Mouse (Mus musculus) ES-Bruce4 (cell line): ENCODE data around the gene Enc1. TPM values are rescaled to one million over a fixed set of nuclear protein-coding genes. Genes with fewer than 3 reads are reported as not detected.

ENCODE experiments used
- H3K27ac ChIP-seq: 2 replicates; pipeline ENCODE4 v1.5.1; 2012; ENCODE audit warnings: low read length, inconsistent platforms; ENCODE audit not compliant: insufficient read depth
- H3K27me3 ChIP-seq: 2 replicates; pipeline ENCODE4 v1.6.1; 2012; ENCODE audit warnings: mild to moderate bottlenecking, low read length, inconsistent platforms; ENCODE audit not compliant: control insufficient read depth, poor library complexity, insufficient read depth, severe bottlenecking
- H3K36me3 ChIP-seq: 2 replicates; pipeline ENCODE4 v1.6.1; 2012; ENCODE audit warnings: inconsistent platforms, mild to moderate bottlenecking, low read length, moderate library complexity; ENCODE audit not compliant: control insufficient read depth, poor library complexity, insufficient read depth, severe bottlenecking
- H3K4me1 ChIP-seq: one replicate; pipeline ENCODE4 v1.8.1; 2011; ENCODE audit warnings: low read length; ENCODE audit not compliant: control insufficient read depth, insufficient read depth
- H3K4me3 ChIP-seq: 2 replicates; pipeline ENCODE4 v1.5.1; 2011; ENCODE audit warnings: low read depth, mild to moderate bottlenecking, low read length
- H3K9ac ChIP-seq: 2 replicates; pipeline ENCODE4 v1.6.1; 2012; ENCODE audit warnings: low read depth, mild to moderate bottlenecking, inconsistent platforms; ENCODE audit not compliant: poor library complexity, severe bottlenecking
- H3K9me3 ChIP-seq: replicated peaks from 2 replicates; pipeline ENCODE4 v1.6.1; 2012; ENCODE audit warnings: mild to moderate bottlenecking, low read length, inconsistent platforms; ENCODE audit not compliant: control insufficient read depth, poor library complexity, insufficient read depth, severe bottlenecking
- CTCF ChIP-seq: IDR thresholded peaks from one replicate; pipeline ENCODE4 v1.8.1; 2011; ENCODE audit warnings: low read depth, low read length
- EP300 ChIP-seq: IDR thresholded peaks from 2 replicates; pipeline ENCODE4 v1.6.1; 2011; ENCODE audit warnings: low read depth, low read length; ENCODE audit not compliant: insufficient read depth
- POLR2A ChIP-seq: IDR thresholded peaks from one replicate; pipeline ENCODE4 v1.8.1; 2011; ENCODE audit warnings: low read length; ENCODE audit not compliant: insufficient read depth
- polyA plus RNA-seq: library from polyadenylated mRNA; stranded (reverse); fragments of >200 nt; gene quantifications from 2 replicates; pipeline ENCODE4 v1.2.4, GENCODE M21; 2011; ENCODE audit warnings: low read depth; ENCODE audit not compliant: missing spikeins, insufficient read depth, insufficient read length

Gene Enc1
- polyA plus RNA-seq, 1 experiment = 83.0 TPM

DNA sequence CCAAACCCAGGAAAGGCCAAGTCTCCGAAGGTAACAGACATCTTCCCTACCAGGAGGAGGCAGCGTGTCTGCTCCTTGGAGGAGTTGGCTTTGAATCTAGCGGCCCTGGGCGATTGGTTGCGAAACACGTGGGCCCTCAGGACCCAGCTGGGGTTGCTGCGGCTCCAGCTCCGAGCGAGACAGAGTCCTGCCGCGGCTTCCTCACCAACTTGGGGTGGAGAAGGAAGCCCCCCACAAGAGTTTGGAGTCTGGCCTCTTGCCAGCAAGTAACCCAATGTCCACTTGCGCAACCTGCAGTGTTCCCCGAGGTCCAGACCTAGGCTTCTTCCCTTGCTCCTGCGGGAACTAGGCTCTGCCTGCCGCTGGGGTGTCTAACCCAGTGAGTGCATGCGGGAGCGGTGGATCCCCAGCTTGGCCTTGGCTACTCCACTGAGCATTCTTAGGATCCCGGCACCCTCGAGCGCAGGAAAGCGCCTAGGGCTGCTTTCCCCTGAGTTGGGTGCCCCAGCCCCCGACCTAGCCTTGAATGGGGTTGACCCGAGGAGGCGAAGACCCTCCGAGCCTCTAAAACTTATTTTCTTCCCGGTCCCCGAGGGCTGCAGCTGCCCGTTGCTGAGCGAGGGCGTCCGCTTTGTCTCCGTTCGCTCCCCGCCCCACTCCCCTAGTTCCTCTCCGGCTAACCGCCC lies 483 bp upstream of the Enc1 start:
- Histone ChIP-seq H3K4me1 (peaks cover 4% of the 10 kb centered on the region), H3K36me3 (peaks cover 6% of the 10 kb centered on the region), H3K27me3 (no peaks in the 10 kb centered on the region), H3K9ac (peak overlapping the region; percentile 97), H3K4me3 (peak overlapping the region; percentile 75), H3K27ac (peak overlapping the region; percentile 60), H3K9me3 (no peaks in the 10 kb centered on the region)
- TF ChIP-seq CTCF = peak; percentile 57
- no peak for TF ChIP-seq POLR2A
- 0 out of 2 replicates have a peak, but pooled peaks have one; percentile 38 for TF ChIP-seq EP300

DNA sequence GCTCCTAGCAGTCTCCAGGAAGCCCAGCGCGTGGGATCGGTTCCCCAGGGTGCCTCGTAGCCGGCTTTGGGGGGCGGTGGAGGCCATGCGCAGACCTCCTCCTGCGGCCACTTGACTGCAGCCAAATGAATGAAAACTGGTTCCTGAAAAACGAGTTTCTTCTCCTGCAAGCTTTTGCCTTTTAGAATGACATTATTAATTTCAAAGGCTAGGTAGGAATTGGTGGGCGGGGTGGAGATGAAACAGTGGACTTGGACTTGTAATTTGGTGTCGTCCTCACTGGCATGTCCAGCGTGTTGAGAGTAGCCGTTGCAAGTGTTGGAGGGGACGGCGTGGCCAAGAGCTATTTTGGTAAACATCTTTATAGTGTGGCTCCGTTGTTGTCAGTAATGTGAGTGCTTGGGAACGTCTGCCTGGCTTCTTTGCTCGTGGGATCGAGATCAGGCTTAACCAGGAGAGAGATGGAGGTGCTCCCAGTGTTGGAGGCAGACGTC lies 929 bp downstream of the Enc1 start:
- Histone ChIP-seq H3K9me3 (no peaks in the 10 kb centered on the region), H3K27me3 (no peaks in the 10 kb centered on the region), H3K36me3 (peaks cover 20% of the 10 kb centered on the region), H3K27ac (0 out of 2 replicates have a peak overlapping the region, but pooled peaks have one; percentile 66), H3K4me1 (peaks cover 14% of the 10 kb centered on the region), H3K9ac (peak overlapping the region; percentile 97), H3K4me3 (peak overlapping the region; percentile 74)
- TF ChIP-seq CTCF (no peak), EP300 (no peak), POLR2A (no peak)

DNA sequence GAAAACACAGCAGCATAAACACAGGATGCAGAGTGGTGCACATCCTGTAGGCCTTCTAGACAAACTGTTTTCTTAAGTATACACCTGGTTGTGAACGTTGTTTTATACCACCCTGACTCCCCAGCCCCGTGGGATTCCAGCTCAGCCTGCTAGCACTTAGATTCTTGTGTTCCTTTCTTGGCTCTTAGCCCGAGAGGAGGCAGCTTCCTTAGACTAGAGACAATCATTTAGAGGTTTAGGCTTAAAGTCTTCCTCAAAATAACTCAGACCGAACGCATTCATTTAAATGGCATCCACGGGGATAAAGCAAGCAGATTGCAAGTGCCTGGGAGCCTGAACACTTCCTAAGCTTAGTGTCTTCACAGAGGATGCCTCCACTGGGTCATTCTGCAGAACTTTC lies 1.8 kb downstream of the Enc1 start:
- H3K4me1 ChIP-seq = peaks cover 14% of the 10 kb centered on the region
- peak overlapping the region; percentile 68 for H3K4me3 ChIP-seq
- no peaks in the 10 kb centered on the region for H3K9me3 ChIP-seq
- peaks cover 28% of the 10 kb centered on the region for H3K36me3 ChIP-seq
- H3K27me3 ChIP-seq = no peaks in the 10 kb centered on the region
- H3K9ac ChIP-seq = peak overlapping the region; percentile 97
- TF ChIP-seq POLR2A (no peak), CTCF (no peak), EP300 (no peak)
- H3K27ac ChIP-seq = no peak overlapping the region

DNA sequence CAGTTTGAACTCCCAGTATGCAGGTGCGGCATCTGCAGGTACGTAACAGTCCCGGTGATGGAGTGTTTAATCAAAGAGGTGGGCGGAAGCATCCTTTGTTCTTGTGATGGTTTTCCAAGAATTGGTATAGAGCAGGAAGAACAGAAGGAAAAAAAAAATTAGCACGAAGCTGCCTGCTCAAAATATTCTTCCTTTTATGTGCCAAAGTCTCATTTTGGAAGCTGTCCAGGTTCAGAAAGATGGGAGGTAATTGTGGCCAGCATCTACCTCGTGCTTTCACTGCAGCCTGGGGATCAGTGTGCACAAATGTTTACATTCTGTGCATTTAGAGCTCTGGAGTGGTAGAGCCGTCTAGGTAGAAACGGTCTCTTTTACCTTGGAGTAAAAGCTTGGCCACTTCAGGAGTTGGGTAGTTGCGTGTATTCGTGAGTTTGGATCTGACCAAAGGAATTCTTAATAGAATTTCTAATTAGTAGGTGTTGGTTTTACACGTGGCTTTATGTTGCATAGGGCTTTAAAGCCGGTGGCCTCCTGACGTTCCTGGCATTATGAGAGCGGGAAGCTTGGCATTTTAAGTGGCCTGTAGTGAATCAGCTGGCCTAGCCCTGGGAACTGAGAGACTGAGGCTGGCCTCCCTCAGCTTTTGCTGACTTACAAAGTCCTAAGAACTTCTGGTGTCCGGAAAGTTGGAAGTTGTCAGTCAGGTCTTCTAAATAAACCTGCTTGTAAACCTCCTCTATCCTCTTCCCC lies 3.2 kb downstream of the Enc1 start:
- peaks cover 43% of the 10 kb centered on the region for H3K36me3 ChIP-seq
- peaks cover 14% of the 10 kb centered on the region for H3K4me1 ChIP-seq
- TF ChIP-seq CTCF = no peak
- no peak for TF ChIP-seq EP300
- TF ChIP-seq POLR2A = no peak
- H3K27ac ChIP-seq = no peak overlapping the region
- H3K9me3 ChIP-seq = no peaks in the 10 kb centered on the region
- H3K27me3 ChIP-seq = no peaks in the 10 kb centered on the region
- peak overlapping the region; percentile 34; the same call in 1 of the 2 replicates for H3K4me3 ChIP-seq
- H3K9ac ChIP-seq = no peak overlapping the region

DNA sequence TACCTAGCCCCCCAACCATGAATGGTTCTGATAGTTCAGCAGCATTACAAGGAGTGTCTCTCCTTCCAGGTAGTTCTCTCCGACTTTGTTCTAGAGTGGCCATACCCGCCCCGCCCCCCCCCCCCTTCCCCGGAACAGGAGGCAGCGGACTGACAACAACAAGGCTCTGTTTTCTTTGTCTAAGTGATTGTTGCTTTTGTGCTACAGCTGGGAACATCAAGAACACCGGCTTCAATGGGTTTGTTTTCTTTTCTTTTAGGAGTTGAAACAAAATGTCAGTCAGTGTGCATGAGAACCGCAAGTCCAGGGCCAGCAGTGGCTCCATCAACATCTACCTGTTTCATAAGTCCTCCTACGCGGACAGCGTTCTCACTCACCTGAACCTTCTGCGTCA lies 3.8 kb downstream of the Enc1 start:
- Histone ChIP-seq H3K36me3 (peaks cover 48% of the 10 kb centered on the region), H3K27me3 (no peaks in the 10 kb centered on the region), H3K4me3 (peak overlapping the region; percentile 2; the same call in 1 of the 2 replicates), H3K9ac (no peak overlapping the region), H3K27ac (no peak overlapping the region), H3K4me1 (peaks cover 14% of the 10 kb centered on the region), H3K9me3 (no peaks in the 10 kb centered on the region)
- no peak for TF ChIP-seq POLR2A
- TF ChIP-seq CTCF = no peak
- TF ChIP-seq EP300 = no peak

DNA sequence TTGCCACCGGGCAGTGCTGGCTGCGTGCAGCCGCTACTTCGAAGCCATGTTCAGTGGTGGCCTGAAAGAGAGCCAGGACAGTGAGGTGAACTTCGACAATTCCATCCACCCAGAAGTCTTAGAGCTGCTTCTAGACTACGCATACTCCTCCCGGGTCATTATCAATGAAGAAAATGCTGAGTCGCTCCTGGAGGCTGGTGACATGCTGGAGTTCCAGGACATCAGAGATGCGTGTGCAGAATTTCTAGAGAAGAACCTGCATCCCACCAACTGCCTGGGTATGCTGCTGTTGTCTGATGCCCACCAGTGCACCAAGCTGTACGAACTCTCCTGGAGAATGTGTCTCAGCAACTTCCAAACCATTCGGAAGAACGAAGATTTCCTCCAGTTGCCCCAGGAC lies 4.3 kb downstream of the Enc1 start:
- no peak overlapping the region for H3K9ac ChIP-seq
- peaks cover 14% of the 10 kb centered on the region for H3K4me1 ChIP-seq
- H3K27me3 ChIP-seq = no peaks in the 10 kb centered on the region
- no peak overlapping the region for H3K27ac ChIP-seq
- H3K9me3 ChIP-seq = no peaks in the 10 kb centered on the region
- no peak for TF ChIP-seq POLR2A
- TF ChIP-seq EP300 = no peak
- TF ChIP-seq CTCF = no peak
- peak overlapping the region; percentile 2; the same call in 1 of the 2 replicates for H3K4me3 ChIP-seq
- H3K36me3 ChIP-seq = peaks cover 53% of the 10 kb centered on the region
